Mouse (Mus musculus) thymus, postnatal 10 days (tissue): ENCODE measurements around the gene Cela3a.

Experiments
- DNase-seq, 2 experiments: peaks; one replicate each; pipeline ENCODE4 v3.0.0; 2021; ENCODE audit warnings: low spot score in 2 of 2

The Cela3a gene

DNA sequence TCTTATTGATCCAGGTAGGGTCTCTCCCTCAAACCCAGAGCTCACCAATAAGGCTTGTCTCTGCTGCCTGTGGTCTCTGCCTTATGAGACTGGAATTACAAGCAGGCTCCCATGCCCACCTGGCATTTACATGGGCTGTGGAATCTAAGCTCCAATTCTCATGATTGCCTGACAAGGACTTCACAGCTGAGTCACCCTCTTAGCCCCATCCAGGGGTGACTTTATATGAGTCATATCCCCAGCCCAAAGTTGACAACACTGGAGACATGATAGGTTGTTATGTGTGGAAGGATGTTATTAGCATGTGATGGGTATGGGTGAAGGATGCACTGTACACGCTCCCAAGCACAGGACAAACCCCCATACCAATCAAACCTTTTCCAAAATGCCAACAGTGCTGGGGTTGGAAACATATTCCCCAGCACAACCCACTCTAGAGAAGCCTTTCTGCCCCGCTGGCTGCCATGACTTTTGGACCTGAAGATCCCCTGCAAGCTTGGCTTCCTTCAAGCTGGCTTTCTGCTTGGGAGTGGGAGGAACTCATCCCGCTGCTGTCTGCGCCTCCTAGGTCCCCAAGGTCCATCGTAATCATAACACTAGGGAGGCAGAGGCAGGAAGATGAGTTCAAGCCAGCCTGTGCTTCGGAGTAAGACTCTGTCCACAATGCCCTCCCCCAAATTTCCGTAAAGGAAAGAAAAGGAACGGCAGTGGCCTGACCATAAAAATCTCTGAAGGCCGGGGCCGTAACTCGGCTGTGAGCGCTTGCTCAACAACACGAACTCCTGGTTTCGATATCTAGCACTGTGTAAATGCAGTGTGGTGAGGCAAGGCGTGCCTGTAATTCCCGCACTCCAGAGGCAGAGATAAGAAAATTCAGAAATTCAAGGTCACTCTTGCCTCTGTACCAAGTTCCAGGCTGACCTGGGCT is 37.7 kb downstream of the Cela3a start:
- no peak for DNase-seq

DNA sequence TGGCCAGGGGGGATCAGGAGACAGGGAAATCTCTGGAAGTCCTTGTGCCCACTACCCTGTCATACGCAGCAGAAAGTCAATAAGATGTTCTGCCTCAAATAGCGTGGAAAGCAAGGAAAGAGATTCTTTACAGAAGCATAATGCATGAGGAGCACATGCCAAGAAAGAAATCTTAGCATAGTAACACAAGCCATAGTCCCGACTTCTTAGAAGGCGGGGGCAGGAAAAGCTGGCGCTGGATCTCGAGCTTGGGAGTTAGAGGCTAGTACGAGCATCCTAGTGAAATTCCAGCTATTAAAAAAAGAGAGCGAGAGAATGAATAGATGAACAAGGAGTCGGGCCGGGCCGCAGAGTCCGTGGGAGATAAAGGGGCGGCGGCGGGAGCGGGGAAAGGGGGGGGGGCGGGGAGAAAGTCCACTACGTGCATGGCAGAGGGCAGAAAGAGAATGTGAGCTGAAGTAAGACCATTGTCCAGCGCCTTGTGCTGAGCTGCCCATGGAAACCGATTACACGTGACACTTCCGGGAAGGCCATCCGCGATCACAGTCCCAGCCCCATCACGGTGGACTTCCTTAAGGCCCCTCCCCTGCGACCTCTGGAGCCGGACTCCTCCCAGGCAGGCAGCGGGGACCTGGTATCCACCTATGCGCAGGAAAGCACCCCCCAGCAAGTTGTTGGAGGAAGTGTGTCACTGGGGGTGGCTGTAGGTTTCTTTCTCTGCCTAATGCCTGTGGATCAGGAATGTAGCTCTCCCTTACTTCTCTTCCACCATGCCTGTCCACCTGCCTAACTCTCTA is 39.4 kb downstream of the Cela3a start:
- no peak for DNase-seq

DNA sequence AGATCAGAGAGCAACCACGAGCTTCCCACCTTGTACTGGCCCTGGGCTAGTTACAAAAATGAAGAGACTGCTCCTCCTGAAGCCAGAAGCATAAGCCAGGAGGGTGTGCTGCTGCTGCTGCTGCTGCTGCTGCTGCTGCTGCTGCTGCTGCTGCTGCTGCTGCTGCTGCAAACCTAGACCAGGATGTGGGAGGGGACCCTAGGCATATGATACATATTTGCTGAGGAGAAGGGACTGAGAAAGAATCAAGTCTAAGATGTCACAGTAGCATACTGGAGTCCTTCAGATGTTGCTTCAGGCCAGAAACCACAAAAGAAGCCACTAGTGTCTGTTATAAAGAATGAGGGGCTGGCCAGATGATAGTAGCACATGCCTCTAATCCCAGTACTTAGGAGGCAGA is 41.4 kb downstream of the Cela3a start:
- DNase-seq: no peak

DNA sequence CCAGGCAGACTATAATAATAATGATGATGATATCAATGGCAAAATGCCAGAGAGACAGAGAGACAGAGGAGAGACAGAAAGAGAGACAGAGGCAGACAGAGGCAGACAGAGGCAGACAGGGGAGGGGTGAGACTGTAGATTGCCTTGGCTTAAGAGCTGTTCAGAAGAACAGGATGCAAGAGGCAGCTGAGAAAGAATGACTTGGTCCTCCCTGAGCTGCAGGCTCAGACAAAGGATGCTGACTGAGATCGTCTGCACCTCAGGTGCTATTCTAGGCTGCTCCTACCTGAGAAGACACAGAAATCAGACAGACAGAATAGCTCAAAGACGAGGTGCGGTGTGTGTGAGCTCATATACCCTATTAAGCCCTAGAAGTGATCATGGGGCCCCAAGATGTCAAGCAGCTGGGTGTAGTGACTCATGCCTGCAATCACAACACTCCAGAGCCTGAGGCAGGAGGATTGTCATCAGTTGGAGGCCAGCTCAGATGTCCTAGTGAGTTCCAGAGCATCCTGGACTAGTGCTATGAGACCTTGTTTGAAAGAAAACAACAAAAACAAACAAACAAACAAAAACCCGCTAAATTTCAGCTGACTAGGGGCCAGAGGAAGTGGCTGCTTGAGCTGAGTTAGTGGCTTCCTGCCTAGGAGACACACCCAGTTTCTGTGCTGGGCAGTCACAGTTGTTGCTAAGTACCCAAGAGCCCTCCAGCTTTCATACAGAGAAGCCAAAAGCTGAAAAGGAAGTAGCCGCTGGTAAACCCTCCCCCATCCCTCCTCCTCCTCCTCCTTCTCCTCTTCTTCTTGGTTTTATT is 42.1 kb downstream of the Cela3a start:
- DNase-seq: peak in 1 of 2 experiments; percentile 30

DNA sequence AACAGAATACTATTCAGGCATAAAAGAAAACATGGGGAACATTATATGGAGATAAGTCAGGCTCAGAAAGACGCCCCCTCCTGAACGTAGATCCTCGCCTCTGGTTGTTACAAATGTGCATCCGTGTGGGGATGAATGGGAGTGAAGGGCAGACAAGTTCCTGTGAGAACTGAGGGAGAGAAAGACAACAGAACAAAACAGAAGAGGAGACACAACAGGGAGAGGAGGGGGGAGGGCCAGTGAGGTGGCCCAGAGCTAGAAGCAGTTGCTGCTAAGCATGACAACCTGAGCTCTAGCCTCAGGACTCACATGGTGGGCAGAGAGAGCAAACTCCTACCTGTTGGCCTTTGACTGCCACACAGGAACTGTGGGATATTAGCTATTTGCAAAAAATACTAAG is 43.5 kb downstream of the Cela3a start:
- no peak for DNase-seq

DNA sequence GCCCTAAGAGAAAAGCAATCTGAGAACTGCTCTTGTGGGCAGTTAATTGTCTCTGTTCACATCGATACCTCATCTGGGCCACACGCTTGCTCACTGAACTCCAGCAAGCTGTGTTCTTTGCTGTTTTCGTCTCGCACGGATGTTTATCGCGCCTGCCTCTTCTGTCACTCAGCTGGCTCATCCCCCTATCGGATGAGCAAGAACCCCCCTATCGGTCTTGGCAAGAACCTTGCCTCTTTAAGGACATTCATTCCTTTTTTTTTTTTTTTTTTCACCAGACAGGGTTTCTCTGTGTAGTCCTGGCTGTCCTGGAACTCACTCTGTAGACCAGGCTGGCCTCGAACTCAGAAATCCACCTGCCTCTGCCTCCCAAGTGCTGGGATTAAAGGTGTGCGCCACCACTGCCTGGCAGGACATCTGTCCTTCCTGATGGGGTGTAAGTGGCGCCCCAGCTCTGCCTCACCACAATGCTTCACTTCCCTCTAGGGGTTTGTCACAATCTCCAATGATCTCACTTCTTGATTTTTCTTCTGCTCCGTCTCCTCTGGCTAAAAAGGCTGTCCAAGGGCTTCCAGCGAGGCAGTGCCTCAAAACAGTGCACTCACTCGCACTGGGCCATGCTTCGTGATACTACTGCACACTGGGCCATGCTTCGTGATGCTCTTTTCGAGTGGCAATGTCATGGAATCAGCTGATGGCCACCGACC is 44.1 kb downstream of the Cela3a start:
- no peak for DNase-seq

DNA sequence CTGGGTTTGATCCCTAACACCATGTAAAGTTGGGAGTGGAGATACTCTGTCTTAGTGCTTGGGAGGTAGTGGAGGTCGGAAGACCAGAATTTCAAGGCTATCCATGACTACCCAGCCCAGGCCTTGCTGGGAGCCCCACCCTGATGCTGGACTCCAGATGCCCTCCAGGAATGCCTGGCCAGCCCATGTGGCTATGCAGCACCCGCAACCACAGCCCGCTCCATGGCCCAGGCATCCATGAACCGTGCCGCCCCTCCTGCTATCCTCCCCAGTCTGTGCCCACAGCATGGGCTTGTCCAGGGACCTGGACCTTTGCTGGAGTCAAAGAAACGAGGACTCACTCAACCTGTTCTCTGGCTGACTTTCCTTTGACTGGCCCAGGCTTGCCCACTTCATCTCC is 44.8 kb downstream of the Cela3a start:
- no peak for DNase-seq

DNA sequence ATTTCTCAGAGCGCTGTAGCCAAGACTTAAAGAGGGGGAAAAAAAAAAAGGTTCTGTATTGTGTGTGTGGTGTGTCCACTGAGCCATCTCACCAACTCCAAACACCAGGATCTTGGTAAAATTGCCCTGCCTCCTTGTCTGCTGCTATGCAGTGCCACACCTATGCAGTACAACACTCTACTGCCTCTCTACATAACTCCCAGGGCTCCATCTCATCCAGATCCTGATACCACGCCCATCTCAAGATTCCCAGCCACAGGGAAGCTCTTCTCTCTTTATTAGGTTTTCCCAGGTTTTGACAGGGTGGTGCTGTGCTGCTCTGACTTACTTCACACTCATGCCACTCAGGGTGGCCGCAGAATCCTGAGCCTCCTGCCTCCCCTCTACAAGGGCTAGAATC is 48.6 kb downstream of the Cela3a start:
- no peak for DNase-seq

DNA sequence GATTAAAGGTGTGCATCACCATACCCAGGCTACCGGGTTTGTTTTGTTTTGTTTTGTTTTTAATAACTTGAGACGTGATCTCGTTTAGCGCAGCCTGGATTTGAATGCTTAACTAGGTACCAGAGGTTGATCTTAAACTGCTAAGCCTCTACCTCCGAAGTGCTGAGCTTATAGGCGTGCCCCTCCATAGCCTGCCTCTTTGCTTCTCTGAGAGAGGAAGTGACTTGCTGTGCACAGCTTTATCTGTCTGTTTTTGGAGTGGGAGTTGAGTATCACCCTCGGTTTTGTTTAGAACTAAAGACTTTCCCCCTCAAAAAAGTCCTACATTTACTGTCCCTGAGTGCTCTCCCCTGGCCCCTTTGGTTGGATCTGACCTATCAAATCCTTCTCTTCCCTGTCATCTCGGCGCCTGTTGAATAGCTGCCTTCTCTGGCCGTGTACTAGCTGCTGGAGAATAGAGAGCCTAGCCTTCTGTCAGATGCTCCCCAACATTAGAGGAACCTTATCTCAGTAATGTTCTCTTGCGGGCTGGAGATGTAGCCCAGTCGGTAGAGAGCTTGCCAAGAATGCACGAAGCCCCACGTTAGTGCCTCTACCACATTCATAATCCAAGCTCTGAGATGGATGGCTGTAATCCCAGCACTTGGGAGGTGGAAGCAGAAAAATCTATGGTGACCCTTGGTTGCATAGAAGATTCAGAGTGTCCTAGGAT is 51.1 kb downstream of the Cela3a start:
- peak; percentile 34 to 36 for DNase-seq

DNA sequence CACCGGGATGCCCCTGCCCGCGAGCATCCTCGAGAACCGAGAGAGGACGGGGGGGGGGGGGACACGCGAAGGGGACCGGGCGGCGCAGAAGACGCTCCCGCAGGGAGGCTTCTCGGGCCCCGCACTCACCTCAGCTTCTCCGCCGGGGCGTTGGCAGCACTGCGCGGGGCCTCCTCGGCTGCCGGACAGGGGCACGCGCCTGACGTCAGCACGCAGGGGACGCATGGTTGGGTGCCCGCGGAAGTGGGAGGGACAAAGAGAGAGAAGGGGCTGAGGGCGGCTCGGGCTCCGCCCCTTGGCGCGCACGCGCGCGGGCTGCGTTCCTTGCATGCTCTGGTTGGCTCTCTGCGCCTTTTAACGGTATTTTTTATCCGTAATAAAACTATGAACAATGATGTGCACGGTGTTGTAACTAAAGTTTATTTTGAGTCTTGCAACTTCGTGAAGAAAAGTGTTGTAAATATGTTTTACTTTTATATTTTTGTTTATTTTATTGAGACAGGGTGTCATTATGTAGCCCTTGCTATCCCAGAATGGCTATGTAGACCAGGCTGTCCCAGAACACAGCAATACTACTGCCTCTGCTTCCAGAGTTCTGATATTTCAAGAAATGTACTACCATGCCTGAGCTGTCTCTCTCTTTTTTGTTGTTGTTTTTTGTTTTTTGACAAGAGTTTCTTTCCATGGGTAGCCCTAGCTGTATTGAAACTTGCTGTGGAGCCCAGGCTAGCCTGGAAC is 51.9 kb downstream of the Cela3a start, which contains the start of gene Cdc42:
Cdc42 (minus strand) TSS at position 204 of the 738 bp plus-strand sequence.
- DNase-seq: peak; percentile 98 to 99

DNA sequence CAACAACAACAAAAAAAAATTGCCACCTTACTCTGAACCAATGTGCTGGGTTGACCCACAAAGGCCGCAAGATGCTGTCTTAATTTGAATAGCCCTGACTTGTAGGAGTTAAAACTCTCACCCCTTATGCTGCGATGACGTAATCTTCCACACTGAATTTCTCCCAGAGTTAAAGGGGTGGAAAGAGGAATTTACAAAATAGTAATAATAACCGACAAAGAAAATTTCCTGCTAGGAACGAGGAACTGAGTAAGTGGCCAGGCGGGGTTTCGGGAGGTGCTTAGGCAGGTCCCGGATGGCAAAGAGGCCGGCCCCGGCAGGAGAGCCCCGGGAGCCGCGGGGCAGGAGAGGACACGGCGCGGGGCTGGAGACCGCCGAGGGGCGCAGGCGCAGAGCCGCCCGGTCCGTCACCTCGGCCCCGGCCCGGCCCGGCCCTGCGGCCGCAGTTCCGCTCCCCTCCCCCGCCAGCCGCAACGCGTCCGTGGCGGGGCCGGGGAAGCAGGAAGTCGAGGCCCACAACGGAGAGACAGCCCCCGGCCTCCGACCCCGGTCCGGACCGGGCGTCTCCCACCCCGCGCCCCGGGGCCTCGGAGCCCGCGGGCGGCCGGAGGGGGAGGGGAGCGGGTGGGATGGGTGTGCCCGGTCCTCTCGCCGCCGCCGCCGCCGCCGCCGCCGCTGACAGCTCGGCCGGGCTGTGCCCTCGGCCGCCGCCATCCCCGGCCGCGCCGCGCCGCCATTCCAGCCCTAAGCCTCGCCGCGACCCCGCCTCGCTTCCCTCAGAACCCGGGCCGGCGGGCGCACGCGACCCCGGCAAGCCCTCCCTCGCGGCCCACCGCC is 52.7 kb downstream of the Cela3a start:
- peak; percentile 33 to 35 for DNase-seq
